Mouse (Mus musculus) 3134 (cell line): Measurements from ENCODE around the gene Tmem11.

ENCODE experiments used
- DNase-seq: peaks from one replicate; pipeline ENCODE4 v3.0.0-alpha.2; 2011; ENCODE audit warnings: low spot score; ENCODE audit not compliant: insufficient read length; ENCODE audit errors: extremely low read depth

The Tmem11 gene

DNA sequence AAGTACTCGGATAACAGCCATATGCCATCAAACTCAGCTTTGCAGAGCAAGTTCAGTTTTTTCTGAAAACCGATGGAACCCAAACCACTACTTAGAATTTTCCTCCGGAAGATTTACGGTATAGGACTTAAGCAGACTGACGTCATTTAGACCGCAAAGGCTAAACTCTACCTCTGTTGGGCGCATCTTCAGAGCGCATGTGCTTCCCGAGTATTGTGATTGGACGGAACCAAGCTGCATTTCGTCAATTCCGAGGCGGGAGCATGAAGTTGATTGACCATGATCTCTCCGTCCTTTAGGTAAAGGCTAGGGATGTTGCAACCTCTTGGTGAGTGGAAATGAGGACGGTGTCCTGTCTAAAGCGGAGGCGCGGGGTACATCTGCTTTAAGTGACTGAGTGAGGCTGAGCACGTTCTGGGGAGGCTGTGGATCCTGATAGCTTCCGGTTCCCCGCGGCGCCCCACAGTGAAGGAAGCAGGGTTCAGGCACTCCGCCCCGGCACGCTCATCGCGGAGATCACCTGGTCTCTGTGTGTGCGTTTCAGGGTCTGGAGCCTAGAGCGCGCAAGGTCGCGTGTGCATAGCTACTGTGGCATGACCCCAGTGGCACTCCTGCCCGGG is 48.5 kb downstream of the Tmem11 start, which contains the start of gene Dhrs7b:
Dhrs7b (plus strand) TSS at position 199 of the 620 bp plus-strand sequence.
- peak; percentile 80 for DNase-seq

DNA sequence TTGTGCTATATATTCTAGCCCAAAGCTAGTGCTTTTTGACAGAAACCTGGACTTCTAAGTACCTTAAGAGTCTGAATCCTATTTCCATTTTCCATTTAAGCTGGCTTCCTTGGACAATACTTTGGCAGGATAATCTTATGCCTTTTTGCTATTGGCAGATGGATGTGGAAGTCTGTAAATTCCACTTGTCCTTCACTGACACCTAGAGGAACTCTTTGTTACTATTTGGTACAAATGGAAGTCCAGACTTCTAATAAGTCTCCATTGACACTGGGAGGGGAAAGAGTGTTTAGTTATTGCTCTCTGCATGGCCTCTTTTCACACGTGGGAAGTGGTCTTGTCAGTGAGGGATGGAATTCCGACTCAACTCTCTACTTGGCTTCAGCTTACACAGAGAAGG is 50.2 kb downstream of the Tmem11 start:
- DNase-seq, result no peak

GRCm38 (mm10) chr11:60827241-60827945 is 51.7 kb downstream of the Tmem11 start:
- no peak for DNase-seq

GRCm38 (mm10) chr11:60826700-60827099 is 52.4 kb downstream of the Tmem11 start:
- no peak for DNase-seq

- no peak for DNase-seq
Measured at GRCm38 (mm10) chr11:60825191-60825590, 53.9 kb downstream of the Tmem11 start.

DNA sequence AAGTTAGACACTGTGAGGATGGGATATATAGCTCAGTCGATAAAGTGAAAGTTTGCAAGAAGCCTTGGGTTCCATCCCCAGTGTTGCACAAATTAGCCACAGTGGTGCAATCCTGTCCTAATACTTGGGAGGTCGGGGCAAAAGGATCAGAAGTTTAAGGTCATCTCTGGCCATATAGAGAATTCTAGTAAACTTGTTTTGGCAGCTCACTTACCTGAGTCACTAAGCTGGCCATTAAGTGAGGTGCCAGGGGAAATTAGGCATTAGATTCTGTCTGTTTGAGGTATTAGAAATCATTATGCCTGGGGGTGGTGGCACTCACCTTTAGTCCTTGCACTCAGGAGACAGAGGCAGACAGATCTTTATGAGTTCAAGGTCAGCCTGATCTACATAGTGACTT is 55.3 kb downstream of the Tmem11 start:
- no peak for DNase-seq

DNA sequence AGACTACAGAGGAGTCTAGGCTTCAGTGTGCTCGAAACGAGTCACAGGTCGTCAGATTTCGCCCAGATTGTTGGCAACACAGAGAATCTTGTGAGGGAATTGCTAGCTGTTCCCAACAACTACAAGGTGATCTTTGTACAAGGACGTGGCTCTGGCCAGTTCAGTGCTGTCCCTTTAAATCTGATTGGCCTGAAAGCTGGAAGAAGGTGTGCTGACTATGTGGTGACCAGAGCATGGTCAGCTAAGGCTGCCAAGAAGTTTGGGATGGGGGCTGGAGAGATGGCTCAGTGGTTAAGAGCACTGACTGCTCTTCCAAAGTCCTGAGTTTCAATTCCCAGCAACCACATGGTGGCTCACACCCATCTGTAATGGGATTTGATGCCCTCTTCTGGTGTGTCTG is 62.7 kb downstream of the Tmem11 start:
- no peak for DNase-seq
